In genomic region chr1:59568283-59568682, GRCm38 (mm10) we compare ENCODE assay signal across 24 mouse cellular contexts. TPM values are rescaled to one million over a fixed set of nuclear protein-coding genes. Genes with fewer than 3 reads are reported as not detected.
DNase-seq lines count a peak whose midpoint lies in the region; ATAC-seq and TF ChIP-seq lines count a peak whose summit lies in the region.
"Had no signal": no experiment of that assay in that cellular context is flagged by ENCODE, and none has a peak within 500 bp of the region (broad histone marks: within the 10 kb centered on the region; RNA-seq: fewer than 3 reads in every experiment).

No protein-coding gene starts in this region.

- no peak overlapping the region for H3K27ac ChIP-seq in intestine, postnatal 0 days (ENCODE audit: low read depth, low read length)
- H3K27ac ChIP-seq in intestine, embryonic 16.5 days (ENCODE audit: low read length), result no peak overlapping the region
- H3K27ac ChIP-seq in embryonic fibroblast, embryonic 13.5 days (ENCODE audit: insufficient read depth, low read length), result peak overlapping the region; percentile 61; the same call in 1 of the 2 replicates
- H3K27ac ChIP-seq in stomach, postnatal 0 days (replicated peaks), result no peak overlapping the region
- no peak overlapping the region for H3K27ac ChIP-seq in left cerebral cortex, adult 2 months
- H3K27ac ChIP-seq: gastrocnemius, adult 2 months; heart, adult 2 months; heart, embryonic 15.5 days; hindbrain, embryonic 10.5 days; hindbrain, embryonic 13.5 days; hindbrain, postnatal 0 days had no signal

- no peak for TF ChIP-seq EP300 in stomach, postnatal 0 days (optimal IDR thresholded peaks at IDR 0.05)

- no peak for ATAC-seq in intestine, postnatal 0 days
- no peak for ATAC-seq in intestine, embryonic 16.5 days
- ATAC-seq in stomach, postnatal 0 days (ENCODE audit: low FRiP score, low TSS enrichment), result no peak
- ATAC-seq: forebrain, embryonic 14.5 days; forebrain, postnatal 0 days; hindbrain, postnatal 0 days had no signal

- no peaks in the 10 kb centered on the region for H3K4me1 ChIP-seq in intestine, postnatal 0 days (replicated peaks; ENCODE audit: control insufficient read depth, insufficient read depth, low read length)
- no peaks in the 10 kb centered on the region for H3K4me1 ChIP-seq in intestine, embryonic 16.5 days (ENCODE audit: control insufficient read depth, insufficient read depth, low read length)
- H3K4me1 ChIP-seq in embryonic fibroblast, embryonic 13.5 days (ENCODE audit: control insufficient read depth, insufficient read depth, low read length), result peaks cover 12% of the 10 kb centered on the region
- no peaks in the 10 kb centered on the region; the same call in 1 of the 2 replicates for H3K4me1 ChIP-seq in stomach, postnatal 0 days (replicated peaks; ENCODE audit: control insufficient read depth, insufficient read depth)
- H3K4me1 ChIP-seq: heart, embryonic 12.5 days; heart, embryonic 15.5 days; hindbrain, embryonic 13.5 days had no signal

- no peak overlapping the region for H3K9ac ChIP-seq in intestine, postnatal 0 days (ENCODE audit: low read depth, low read length)
- no peak overlapping the region for H3K9ac ChIP-seq in intestine, embryonic 16.5 days (ENCODE audit: low read depth, low read length)
- H3K9ac ChIP-seq in stomach, postnatal 0 days (ENCODE audit: low read length), result no peak overlapping the region
- H3K9ac ChIP-seq: forebrain, postnatal 0 days; heart, embryonic 12.5 days; heart, embryonic 15.5 days; hindbrain, embryonic 13.5 days had no signal

- peak; percentile 12 for DNase-seq in 416B (ENCODE audit: low read depth)
- no peak for DNase-seq in stomach, postnatal 0 days (ENCODE audit: low spot score)
- DNase-seq in kidney, adult 11 months, result no peak
- DNase-seq in left cerebral cortex, adult 2 months (ENCODE audit: extremely low spot score in 1 of 2, low spot score in 2 of 2), result no peak
- DNase-seq: adrenal gland, adult 2 months; adrenal gland, postnatal 14 days; B cell, adult 2 months; cerebellum, adult 9-10 months; forebrain, postnatal 0 days; gastrocnemius, adult 2 months; gastrocnemius, postnatal 14 days; heart, adult 2 months; heart, postnatal 10 days; heart, postnatal 36 days; kidney, adult 2 months had no signal

- H3K27me3 ChIP-seq in intestine, postnatal 0 days (replicated peaks; ENCODE audit: control insufficient read depth, insufficient read depth, low read length), result no peaks in the 10 kb centered on the region
- H3K27me3 ChIP-seq in intestine, embryonic 16.5 days (replicated peaks; ENCODE audit: control insufficient read depth, insufficient read depth, low read length), result no peaks in the 10 kb centered on the region
- no peaks in the 10 kb centered on the region for H3K27me3 ChIP-seq in stomach, postnatal 0 days (ENCODE audit: control insufficient read depth, insufficient read depth, low read length)
- H3K27me3 ChIP-seq: heart, embryonic 15.5 days; hindbrain, embryonic 13.5 days had no signal

- TF ChIP-seq POLR2A in embryonic fibroblast, embryonic 13.5 days (IDR thresholded peaks at IDR 0.05; ENCODE audit: low read depth, low read length), result no peak

- WGBS in intestine, postnatal 0 days, result 100% methylated on average over 1 of the region's 1 CpGs
- 92% methylated on average over 1 of the region's 1 CpGs for WGBS in intestine, embryonic 16.5 days
- WGBS in stomach, postnatal 0 days, result 96% methylated on average over 1 of the region's 1 CpGs

- H3K36me3 ChIP-seq in intestine, postnatal 0 days (ENCODE audit: control insufficient read depth, insufficient read depth), result no peaks in the 10 kb centered on the region
- H3K36me3 ChIP-seq in intestine, embryonic 16.5 days (ENCODE audit: control insufficient read depth, insufficient read depth, low read length), result no peaks in the 10 kb centered on the region
- no peaks in the 10 kb centered on the region for H3K36me3 ChIP-seq in stomach, postnatal 0 days (ENCODE audit: control insufficient read depth, insufficient read depth, low read length)
- H3K36me3 ChIP-seq: heart, embryonic 12.5 days; heart, embryonic 15.5 days; hindbrain, embryonic 13.5 days had no signal

- intact Hi-C loops in left cerebral cortex, adult 2 months (cut with DNase I), result no loop called here

- H3K4me3 ChIP-seq in intestine, postnatal 0 days (ENCODE audit: low read depth, low read length), result no peak overlapping the region
- H3K4me3 ChIP-seq in intestine, embryonic 16.5 days (ENCODE audit: low read length), result no peak overlapping the region
- no peak overlapping the region for H3K4me3 ChIP-seq in embryonic fibroblast, embryonic 13.5 days (ENCODE audit: insufficient read depth, low read length)
- H3K4me3 ChIP-seq in stomach, postnatal 0 days (ENCODE audit: low read depth, low read length), result no peak overlapping the region
- no peak overlapping the region for H3K4me3 ChIP-seq in left cerebral cortex, adult 2 months
- H3K4me3 ChIP-seq: gastrocnemius, adult 2 months; heart, adult 2 months; heart, embryonic 12.5 days; heart, embryonic 15.5 days; hindbrain, embryonic 10.5 days; hindbrain, embryonic 13.5 days had no signal

- H3K4me2 ChIP-seq in intestine, postnatal 0 days (replicated peaks; ENCODE audit: low read depth), result no peak overlapping the region
- H3K4me2 ChIP-seq in intestine, embryonic 16.5 days (ENCODE audit: low read depth, low read length), result no peak overlapping the region
- no peak overlapping the region for H3K4me2 ChIP-seq in stomach, postnatal 0 days (replicated peaks; ENCODE audit: low read depth)
- H3K4me2 ChIP-seq: heart, embryonic 12.5 days; heart, embryonic 15.5 days; hindbrain, embryonic 13.5 days had no signal

- TF ChIP-seq CTCF in intestine, postnatal 0 days (IDR thresholded peaks at IDR 0.05; ENCODE audit: low read depth), result peak; percentile 22; the same call in 1 of the 2 replicates
- TF ChIP-seq CTCF in embryonic fibroblast, embryonic 13.5 days (IDR thresholded peaks at IDR 0.05; ENCODE audit: borderline replicate concordance, insufficient read depth, low read length), result no peak
- 0 out of 2 replicates have a peak, but pooled peaks have one; percentile 11 for TF ChIP-seq CTCF in stomach, postnatal 0 days (IDR thresholded peaks at IDR 0.05; ENCODE audit: low read depth)
- TF ChIP-seq CTCF in left cerebral cortex, adult 2 months (IDR thresholded peaks at IDR 0.05), result no peak

- no peaks in the 10 kb centered on the region for H3K9me3 ChIP-seq in intestine, postnatal 0 days (ENCODE audit: control insufficient read depth)
- H3K9me3 ChIP-seq in intestine, embryonic 16.5 days (ENCODE audit: control insufficient read depth, low read length), result no peaks in the 10 kb centered on the region
- no peaks in the 10 kb centered on the region for H3K9me3 ChIP-seq in stomach, postnatal 0 days (ENCODE audit: control insufficient read depth, low read length)
- H3K9me3 ChIP-seq: heart, embryonic 15.5 days had no signal

RNA-seq across cellular contexts. Expression of gene Gm973, which starts 52.2 kb away (rescaled TPM):
- 0.33 and 0.72 TPM in 2 replicates for polyA plus RNA-seq in intestine, postnatal 0 days (2015; fragmentation: Nextera tagmentation; extraction: Ambion mirVana)
- polyA plus RNA-seq in intestine, embryonic 16.5 days (2015; fragmentation: Nextera tagmentation; extraction: Ambion mirVana), result 0.37 and 0.49 TPM in 2 replicates
- not detected in 2 replicates for polyA plus RNA-seq in embryonic fibroblast, embryonic 13.5 days (2011; ENCODE audit: insufficient read length, low read depth, missing spikeins)
- 0.51 and 1.2 TPM in 2 replicates for polyA plus RNA-seq in stomach, postnatal 0 days (2015; fragmentation: Nextera tagmentation; extraction: Ambion mirVana)
- 10 to 100 TPM in 1 of 2 experiments, 1 to 10 TPM in 1; 9.1 to 14.9 TPM for total RNA-seq in left cerebral cortex, adult 2 months (2021)

Comparison
In these comparisons a context has a peak if more than half of its experiments do, and no peak if none do; other contexts are left out.
1. CTCF ChIP-seq: peak in intestine, postnatal 0 days (single experiment) and stomach, postnatal 0 days (single experiment); none in embryonic fibroblast, embryonic 13.5 days (single experiment) and left cerebral cortex, adult 2 months (single experiment).